Mouse (Mus musculus): ENCODE data around the gene Snx22. TPM values are rescaled to one million over a fixed set of nuclear protein-coding genes. Genes with fewer than 3 reads are reported as not detected.

Snx22 gene
- polyA plus RNA-seq, 1 experiment from 2014 or later, result 1.1 TPM

DNA sequence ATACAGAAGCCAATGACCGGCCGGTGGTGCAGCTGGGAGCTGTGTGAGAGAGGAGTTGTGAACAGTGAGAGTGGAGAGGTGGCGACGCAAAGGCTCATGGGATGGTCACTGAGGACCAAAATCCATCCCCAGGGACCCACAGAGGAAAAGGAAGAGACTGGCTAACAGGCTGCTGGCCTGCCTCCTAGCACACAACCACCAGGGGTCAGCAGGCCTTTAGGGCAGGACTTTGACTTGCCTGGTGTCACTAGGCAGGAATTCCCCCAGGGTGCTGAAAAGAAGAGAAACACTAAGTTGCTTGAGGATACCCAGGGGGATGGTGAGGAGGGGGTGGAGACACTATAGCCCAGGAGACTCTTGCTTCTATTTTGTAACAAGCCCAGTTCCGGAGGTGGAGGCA is 2.0 kb downstream of the Snx22 start:
- ATAC-seq (replicated peaks; ENCODE audit: low FRiP score, low read depth), result no peak
- Histone ChIP-seq H3K36me3 (ENCODE audit: insufficient read depth, low read length) (peaks cover 42% of the 10 kb centered on the region), H3K9ac (ENCODE audit: low read depth, low read length) (no peak overlapping the region), H3K4me3 (replicated peaks; ENCODE audit: low read depth, low read length) (no peak overlapping the region), H3K27ac (no peak overlapping the region), H3K9me3 (replicated peaks; ENCODE audit: low read length) (no peaks in the 10 kb centered on the region), H3K4me2 (ENCODE audit: low read length) (no peak overlapping the region), H3K27me3 (ENCODE audit: insufficient read depth, low read length) (peaks cover 6% of the 10 kb centered on the region; the same call in 1 of the 2 replicates), H3K4me1 (replicated peaks; ENCODE audit: insufficient read depth, low read length) (peaks cover 5% of the 10 kb centered on the region; the same call in 1 of the 2 replicates)
- DNase-seq (ENCODE audit: low spot score), result peak; percentile 75
- WGBS, result 26% methylated on average over 5 of the region's 5 CpGs
- TF ChIP-seq CTCF (IDR thresholded peaks at IDR 0.05; ENCODE audit: low read depth), result peak; percentile 80

DNA sequence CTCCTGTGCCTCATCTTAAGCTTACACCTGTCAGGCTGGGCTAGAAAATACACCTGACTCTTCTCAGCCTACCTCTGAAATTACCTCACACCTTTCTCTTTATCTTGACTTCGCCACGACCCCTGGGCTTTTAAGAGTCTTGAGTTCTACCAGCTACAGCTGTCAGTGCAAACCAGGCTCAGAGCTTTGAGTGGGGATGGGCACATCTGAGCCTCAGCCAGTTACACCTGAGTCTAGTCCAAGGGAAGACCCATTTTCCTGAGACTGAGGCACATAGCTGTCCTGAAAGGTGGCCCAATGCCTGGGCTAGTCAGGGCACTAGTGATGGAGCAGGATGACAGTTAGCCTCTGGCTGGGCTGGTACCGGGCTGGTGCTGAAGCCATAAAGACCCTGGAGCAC is 2.7 kb downstream of the Snx22 start:
- no peaks in the 10 kb centered on the region for H3K9me3 ChIP-seq (replicated peaks; ENCODE audit: low read length)
- H3K4me1 ChIP-seq (replicated peaks; ENCODE audit: insufficient read depth, low read length), result peaks cover 5% of the 10 kb centered on the region; the same call in 1 of the 2 replicates
- H3K9ac ChIP-seq (ENCODE audit: low read depth, low read length), result no peak overlapping the region
- TF ChIP-seq CTCF (IDR thresholded peaks at IDR 0.05; ENCODE audit: low read depth), result no peak
- 97% methylated on average over 3 of the region's 3 CpGs for WGBS
- H3K36me3 ChIP-seq (ENCODE audit: insufficient read depth, low read length), result peaks cover 44% of the 10 kb centered on the region
- H3K4me3 ChIP-seq (replicated peaks; ENCODE audit: low read depth, low read length), result no peak overlapping the region
- H3K4me2 ChIP-seq (ENCODE audit: low read length), result no peak overlapping the region
- peaks cover 6% of the 10 kb centered on the region; the same call in 1 of the 2 replicates for H3K27me3 ChIP-seq (ENCODE audit: insufficient read depth, low read length)
- no peak for DNase-seq (ENCODE audit: low spot score)
- H3K27ac ChIP-seq, result no peak overlapping the region
- no peak for ATAC-seq (replicated peaks; ENCODE audit: low FRiP score, low read depth)

DNA sequence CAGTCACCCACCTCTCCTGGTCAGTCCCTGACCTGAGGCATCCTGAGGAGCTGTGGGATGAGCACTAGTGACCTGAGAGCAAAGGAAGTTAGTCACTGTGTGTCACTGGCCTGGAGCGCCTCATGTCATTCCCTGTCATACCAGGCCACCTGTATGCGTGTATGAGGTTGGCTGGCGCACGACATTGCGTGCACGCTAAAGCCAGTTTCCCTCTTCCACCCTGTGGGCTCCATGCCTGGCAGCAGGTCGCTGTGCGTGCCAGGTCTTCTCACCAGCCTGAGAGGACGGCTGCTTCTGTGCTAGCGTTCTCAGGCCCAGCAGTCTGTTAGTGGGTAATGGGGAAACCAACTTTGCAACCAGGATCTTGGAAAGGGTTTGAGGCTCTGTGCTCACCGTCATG is 5.2 kb downstream of the Snx22 start:
- Histone ChIP-seq H3K27ac (no peak overlapping the region), H3K9me3 (replicated peaks; ENCODE audit: low read length) (no peaks in the 10 kb centered on the region), H3K4me1 (replicated peaks; ENCODE audit: insufficient read depth, low read length) (peaks cover 5% of the 10 kb centered on the region; the same call in 1 of the 2 replicates), H3K36me3 (ENCODE audit: insufficient read depth, low read length) (peaks cover 44% of the 10 kb centered on the region), H3K27me3 (ENCODE audit: insufficient read depth, low read length) (peaks cover 6% of the 10 kb centered on the region; the same call in 1 of the 2 replicates), H3K9ac (ENCODE audit: low read depth, low read length) (no peak overlapping the region), H3K4me2 (ENCODE audit: low read length) (no peak overlapping the region), H3K4me3 (replicated peaks; ENCODE audit: low read depth, low read length) (no peak overlapping the region)
- no peak for TF ChIP-seq CTCF (IDR thresholded peaks at IDR 0.05; ENCODE audit: low read depth)
- 95% methylated on average over 11 of the region's 11 CpGs for WGBS
- no peak for DNase-seq (ENCODE audit: low spot score)
- ATAC-seq (replicated peaks; ENCODE audit: low FRiP score, low read depth), result no peak

DNA sequence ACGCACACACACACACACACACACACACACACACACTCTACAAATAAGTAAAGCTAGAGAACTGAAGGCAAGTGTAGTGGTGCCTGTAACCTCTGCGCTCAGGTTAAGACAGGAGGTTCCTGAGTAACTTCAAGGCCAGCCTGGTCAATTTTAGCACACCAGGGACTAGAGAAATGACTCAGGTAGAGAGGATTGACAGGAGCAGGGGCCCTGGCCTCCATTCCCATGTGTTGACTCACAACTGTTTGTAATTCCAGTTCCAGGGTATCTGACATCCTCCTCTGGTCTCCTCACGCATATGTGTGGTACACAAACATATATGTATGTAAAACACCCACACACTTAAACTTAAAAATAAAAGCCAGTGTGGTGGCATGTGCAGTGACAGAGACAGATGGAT is 6.1 kb downstream of the Snx22 start:
- Histone ChIP-seq H3K36me3 (ENCODE audit: insufficient read depth, low read length) (peaks cover 44% of the 10 kb centered on the region), H3K9me3 (replicated peaks; ENCODE audit: low read length) (no peaks in the 10 kb centered on the region), H3K27ac (no peak overlapping the region), H3K4me3 (replicated peaks; ENCODE audit: low read depth, low read length) (no peak overlapping the region), H3K4me1 (replicated peaks; ENCODE audit: insufficient read depth, low read length) (no peaks in the 10 kb centered on the region), H3K4me2 (ENCODE audit: low read length) (no peak overlapping the region), H3K27me3 (ENCODE audit: insufficient read depth, low read length) (0 out of 2 replicates have a peak, but pooled peaks cover under 1% of the 10 kb centered on the region), H3K9ac (ENCODE audit: low read depth, low read length) (no peak overlapping the region)
- DNase-seq (ENCODE audit: low spot score) (no peak), ATAC-seq (replicated peaks; ENCODE audit: low FRiP score, low read depth) (no peak)
- TF ChIP-seq CTCF (IDR thresholded peaks at IDR 0.05; ENCODE audit: low read depth), result no peak
- WGBS, result 94% methylated on average over 3 of the region's 3 CpGs

DNA sequence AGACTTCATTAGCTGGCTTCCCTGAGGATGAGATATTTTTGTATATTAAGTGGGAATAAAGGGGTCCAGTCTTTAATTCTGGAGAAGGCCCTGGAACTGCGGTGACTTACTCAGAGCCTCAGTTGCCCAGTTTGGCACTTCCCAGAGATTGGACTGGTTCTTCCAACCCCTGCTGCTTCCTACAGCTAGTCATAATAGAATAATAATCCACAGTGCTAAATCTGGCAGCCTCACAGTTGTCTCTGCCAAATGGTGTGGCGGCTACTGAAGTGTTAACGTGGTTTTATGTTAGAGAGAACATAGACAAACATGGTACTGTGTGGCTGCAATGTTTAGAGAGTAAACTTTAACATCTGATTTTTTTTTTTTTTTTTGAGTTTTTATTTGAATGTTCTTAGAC is 7.9 kb downstream of the Snx22 start:
- ATAC-seq (replicated peaks; ENCODE audit: low FRiP score, low read depth) (no peak), DNase-seq (ENCODE audit: low spot score) (no peak)
- H3K4me1 ChIP-seq (replicated peaks; ENCODE audit: insufficient read depth, low read length), result no peaks in the 10 kb centered on the region
- H3K9me3 ChIP-seq (replicated peaks; ENCODE audit: low read length), result no peaks in the 10 kb centered on the region
- no peak for TF ChIP-seq CTCF (IDR thresholded peaks at IDR 0.05; ENCODE audit: low read depth)
- WGBS, result 53% methylated on average over 3 of the region's 3 CpGs
- H3K9ac ChIP-seq (ENCODE audit: low read depth, low read length), result no peak overlapping the region
- peaks cover 38% of the 10 kb centered on the region for H3K36me3 ChIP-seq (ENCODE audit: insufficient read depth, low read length)
- H3K4me3 ChIP-seq (replicated peaks; ENCODE audit: low read depth, low read length), result no peak overlapping the region
- H3K27ac ChIP-seq, result no peak overlapping the region
- H3K27me3 ChIP-seq (ENCODE audit: insufficient read depth, low read length), result no peaks in the 10 kb centered on the region
- H3K4me2 ChIP-seq (ENCODE audit: low read length), result peak overlapping the region; percentile 73

DNA sequence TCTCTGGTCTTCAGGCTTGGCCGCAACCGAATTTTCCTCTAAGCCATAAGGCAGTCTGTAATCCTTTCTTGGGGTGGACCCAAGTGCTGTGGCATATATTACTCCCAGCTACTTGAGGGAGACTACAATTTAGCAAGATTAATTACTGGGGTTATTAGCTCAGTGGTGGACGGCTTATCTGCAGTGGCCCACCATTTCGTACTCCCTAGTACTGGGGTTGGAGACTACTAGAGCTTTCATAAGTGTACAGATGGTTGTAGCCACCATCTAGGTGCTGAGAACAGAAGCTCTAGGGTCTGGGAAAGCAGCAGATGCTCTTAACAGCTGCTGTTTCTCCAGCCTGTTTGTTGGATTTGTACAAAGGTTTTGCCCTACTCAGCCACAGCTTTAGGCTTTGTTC is 8.5 kb downstream of the Snx22 start:
- peak overlapping the region; percentile 62 for H3K4me3 ChIP-seq (replicated peaks; ENCODE audit: low read depth, low read length)
- no peak for DNase-seq (ENCODE audit: low spot score)
- WGBS, result 6% methylated on average over 4 of the region's 4 CpGs

DNA sequence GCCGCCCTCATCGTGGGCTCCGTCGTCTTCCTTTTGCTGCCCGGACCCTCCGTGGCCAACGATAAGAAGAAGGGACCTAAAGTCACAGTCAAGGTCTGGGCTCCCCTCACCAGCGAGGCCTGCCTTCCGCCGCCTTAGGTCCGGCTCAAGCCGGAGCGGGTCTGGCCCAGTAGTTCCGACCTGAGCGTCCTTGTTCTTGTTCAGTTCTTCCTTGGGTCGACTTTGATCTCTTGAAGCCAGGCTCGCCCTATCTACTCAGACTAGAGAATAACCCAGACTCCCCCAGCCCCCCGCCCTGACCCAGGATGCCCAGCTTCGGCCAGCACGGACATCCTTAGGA is 9.2 kb downstream of the Snx22 start:
- H3K9ac ChIP-seq (ENCODE audit: low read depth, low read length), result peak overlapping the region; percentile 85
- H3K4me1 ChIP-seq (replicated peaks; ENCODE audit: insufficient read depth, low read length), result no peaks in the 10 kb centered on the region
- H3K36me3 ChIP-seq (ENCODE audit: insufficient read depth, low read length), result peaks cover 25% of the 10 kb centered on the region
- TF ChIP-seq CTCF (IDR thresholded peaks at IDR 0.05; ENCODE audit: low read depth), result no peak
- no peaks in the 10 kb centered on the region for H3K9me3 ChIP-seq (replicated peaks; ENCODE audit: low read length)
- no peaks in the 10 kb centered on the region for H3K27me3 ChIP-seq (ENCODE audit: insufficient read depth, low read length)
- H3K27ac ChIP-seq, result peak overlapping the region; percentile 86
- H3K4me2 ChIP-seq (ENCODE audit: low read length), result peak overlapping the region; percentile 73
- 0% methylated on average over 19 of the region's 20 CpGs for WGBS
- peak overlapping the region; percentile 62 for H3K4me3 ChIP-seq (replicated peaks; ENCODE audit: low read depth, low read length)
- ATAC-seq (replicated peaks; ENCODE audit: low FRiP score, low read depth) (peak; percentile 78), DNase-seq (ENCODE audit: low spot score) (no peak)

More for the DNA sequence above, 8.5 kb downstream of the Snx22 start:
- Histone ChIP-seq H3K4me2 (ENCODE audit: low read length) (peak overlapping the region; percentile 73), H3K9ac (ENCODE audit: low read depth, low read length) (peak overlapping the region; percentile 85), H3K36me3 (ENCODE audit: insufficient read depth, low read length) (peaks cover 32% of the 10 kb centered on the region), H3K27me3 (ENCODE audit: insufficient read depth, low read length) (no peaks in the 10 kb centered on the region), H3K9me3 (replicated peaks; ENCODE audit: low read length) (no peaks in the 10 kb centered on the region), H3K4me1 (replicated peaks; ENCODE audit: insufficient read depth, low read length) (no peaks in the 10 kb centered on the region), H3K27ac (no peak overlapping the region)
- no peak for ATAC-seq (replicated peaks; ENCODE audit: low FRiP score, low read depth)
- TF ChIP-seq CTCF (IDR thresholded peaks at IDR 0.05; ENCODE audit: low read depth), result no peak

Data from kidney, postnatal 0 days (tissue).